In genomic region chr8:91801241-91801811, GRCm38 (mm10) we compare ENCODE assay signal across 7 mouse cellular contexts. TPM values are rescaled to one million over a fixed set of nuclear protein-coding genes. Genes with fewer than 3 reads are reported as not detected.
DNase-seq lines count a peak whose midpoint lies in the region; ATAC-seq and TF ChIP-seq lines count a peak whose summit lies in the region.

No protein-coding gene starts in this region.

- peak overlapping the region; percentile 43 for H3K4me3 ChIP-seq in forebrain, embryonic 16.5 days (replicated peaks; ENCODE audit: low read length)
- H3K4me3 ChIP-seq in hindbrain, embryonic 13.5 days: peak overlapping the region; percentile 59
- peak overlapping the region; percentile 83 for H3K4me3 ChIP-seq in liver, adult 2 months (ENCODE audit: insufficient read depth, low read depth, low read length)
- peak overlapping the region; percentile 55 for H3K4me3 ChIP-seq in midbrain, postnatal 0 days (ENCODE audit: low read depth, low read length)

- H3K27ac ChIP-seq in forebrain, embryonic 16.5 days (ENCODE audit: low read length): no peak overlapping the region
- peak overlapping the region; percentile 96 for H3K27ac ChIP-seq in hindbrain, embryonic 13.5 days
- H3K27ac ChIP-seq in liver, adult 2 months (replicated peaks; ENCODE audit: insufficient read depth, low read depth, low read length): no peak overlapping the region
- peak overlapping the region; percentile 68 for H3K27ac ChIP-seq in midbrain, postnatal 0 days (ENCODE audit: low read depth, low read length)

- no peak for TF ChIP-seq CTCF in liver, adult 2 months (IDR thresholded peaks at IDR 0.05; ENCODE audit: low read depth, low read length)
- no peak for TF ChIP-seq CTCF in midbrain, postnatal 0 days (IDR thresholded peaks at IDR 0.05)

- under 1% methylated on average over 52 of the region's 57 CpGs for WGBS in forebrain, embryonic 16.5 days
- WGBS in hindbrain, embryonic 13.5 days: under 1% methylated on average over 47 of the region's 57 CpGs
- under 1% methylated on average over 53 of the region's 57 CpGs for WGBS in liver, adult 2 months
- WGBS in midbrain, postnatal 0 days: under 1% methylated on average over 50 of the region's 57 CpGs

- peak; percentile 64 for ATAC-seq in forebrain, embryonic 16.5 days
- ATAC-seq in hindbrain, embryonic 13.5 days (ENCODE audit: low FRiP score): peak; percentile 80
- peak; percentile 85 for ATAC-seq in midbrain, postnatal 0 days (ENCODE audit: low FRiP score)

- H3K27me3 ChIP-seq in forebrain, embryonic 16.5 days (replicated peaks; ENCODE audit: control insufficient read depth, insufficient read depth, low read length): peaks cover 76% of the 10 kb centered on the region
- H3K27me3 ChIP-seq in hindbrain, embryonic 13.5 days: peaks cover 77% of the 10 kb centered on the region
- H3K27me3 ChIP-seq in liver, adult 2 months (ENCODE audit: control insufficient read depth, insufficient read depth, low read length): peaks cover 43% of the 10 kb centered on the region
- H3K27me3 ChIP-seq in midbrain, postnatal 0 days (ENCODE audit: insufficient read depth, low read length): peaks cover 24% of the 10 kb centered on the region

- no peaks in the 10 kb centered on the region for H3K9me3 ChIP-seq in forebrain, embryonic 16.5 days (ENCODE audit: control insufficient read depth, low read length)
- H3K9me3 ChIP-seq in hindbrain, embryonic 13.5 days: no peaks in the 10 kb centered on the region
- H3K9me3 ChIP-seq in midbrain, postnatal 0 days (ENCODE audit: low read length): no peaks in the 10 kb centered on the region

- peak overlapping the region; percentile 47 for H3K9ac ChIP-seq in forebrain, embryonic 16.5 days (replicated peaks; ENCODE audit: low read depth, low read length)
- peak overlapping the region; percentile 95 for H3K9ac ChIP-seq in hindbrain, embryonic 13.5 days
- peak overlapping the region; percentile 68 for H3K9ac ChIP-seq in liver, adult 2 months (ENCODE audit: low read depth, low read length)
- H3K9ac ChIP-seq in midbrain, postnatal 0 days (replicated peaks; ENCODE audit: low read length, poor library complexity, severe bottlenecking): peak overlapping the region; percentile 65

- peak; percentile 79 for DNase-seq in R1 (ENCODE audit: low read depth, low spot score)
- DNase-seq in cerebellum, adult 11-12 months: peak; percentile 67
- DNase-seq in liver, adult 2 months (ENCODE audit: extremely low read depth, low read depth, low spot score): peak; percentile 78
- peak; percentile 80 for DNase-seq in midbrain, postnatal 0 days (ENCODE audit: low spot score)
- no peak for DNase-seq in c-Kit-positive CD71-positive TER-119-positive erythroid progenitor cells, embryonic 14.5 days (ENCODE audit: low spot score)

- peak overlapping the region; percentile 70 for H3K4me2 ChIP-seq in forebrain, embryonic 16.5 days (ENCODE audit: low read length)
- peak overlapping the region; percentile 66 for H3K4me2 ChIP-seq in hindbrain, embryonic 13.5 days
- peak overlapping the region; percentile 74 for H3K4me2 ChIP-seq in midbrain, postnatal 0 days (ENCODE audit: low read depth, low read length, poor library complexity, severe bottlenecking)

- no peaks in the 10 kb centered on the region for H3K36me3 ChIP-seq in forebrain, embryonic 16.5 days (ENCODE audit: control insufficient read depth, insufficient read depth)
- H3K36me3 ChIP-seq in hindbrain, embryonic 13.5 days: no peaks in the 10 kb centered on the region
- no peaks in the 10 kb centered on the region for H3K36me3 ChIP-seq in liver, adult 2 months (ENCODE audit: control insufficient read depth, insufficient read depth, low read length)
- H3K36me3 ChIP-seq in midbrain, postnatal 0 days (ENCODE audit: insufficient read depth, low read length): no peaks in the 10 kb centered on the region

- H3K4me1 ChIP-seq in forebrain, embryonic 16.5 days (replicated peaks; ENCODE audit: control insufficient read depth, insufficient read depth, low read length): peaks cover 36% of the 10 kb centered on the region
- peaks cover 87% of the 10 kb centered on the region for H3K4me1 ChIP-seq in hindbrain, embryonic 13.5 days (replicated peaks)
- peaks cover 9% of the 10 kb centered on the region; the same call in 1 of the 2 replicates for H3K4me1 ChIP-seq in liver, adult 2 months (ENCODE audit: control insufficient read depth, insufficient read depth, low read length)
- 0 out of 2 replicates have a peak, but pooled peaks cover 7% of the 10 kb centered on the region for H3K4me1 ChIP-seq in midbrain, postnatal 0 days (ENCODE audit: insufficient read depth, low read length)

- 0 out of 2 replicates have a peak, but pooled peaks have one; percentile 13 for TF ChIP-seq POLR2A in liver, adult 2 months (IDR thresholded peaks at IDR 0.05; ENCODE audit: extremely low read depth, insufficient read depth, low read length)

- H3K79me2 ChIP-seq in liver, adult 2 months (ENCODE audit: control insufficient read depth, insufficient read depth, low read length): no peaks in the 10 kb centered on the region

RNA-seq across cellular contexts. Expression of gene Irx3, which starts 0.5 kb away (rescaled TPM):
- 0.68 and 1.1 TPM in 2 replicates for polyA plus RNA-seq in forebrain, embryonic 16.5 days (2015; fragmentation: Nextera tagmentation; extraction: Ambion mirVana)
- 20.4 and 23.6 TPM in 2 replicates for polyA plus RNA-seq in hindbrain, embryonic 13.5 days (2015; fragmentation: Nextera tagmentation; extraction: Ambion mirVana)
- 0.18 and 0.20 TPM in 2 replicates for total RNA-seq in liver, adult 2 months (2014; rRNA removed)
- polyA plus RNA-seq in liver, adult 2 months (2012; rRNA removed): 0.22 and 0.31 TPM in 2 replicates
- total RNA-seq in midbrain, postnatal 0 days (2014; rRNA removed): 27.2 and 27.3 TPM in 2 replicates
- 10.6 and 13.4 TPM in 2 replicates for polyA plus RNA-seq in midbrain, postnatal 0 days (2015; fragmentation: Nextera tagmentation; extraction: Ambion mirVana)

Comparison
In these comparisons a context has a peak if more than half of its experiments do, and no peak if none do; other contexts are left out.
1. H3K27ac ChIP-seq: peak in hindbrain, embryonic 13.5 days (single experiment) and midbrain, postnatal 0 days (single experiment); none in forebrain, embryonic 16.5 days (single experiment) and liver, adult 2 months (single experiment).
2. Peak in every context shown above with its lines, with median percentiles within 50 percentile points of each other: ATAC-seq, H3K4me2 ChIP-seq, H3K4me3 ChIP-seq and H3K9ac ChIP-seq.